Mouse (Mus musculus): ENCODE results near the gene Atad3a. TPM values are rescaled to one million over a fixed set of nuclear protein-coding genes. Genes with fewer than 3 reads are reported as not detected.

The Atad3a gene
- polyA plus RNA-seq (2015; fragmentation: Nextera tagmentation; extraction: Ambion mirVana), result 43.9 and 46.1 TPM in 2 replicates

GRCm38 (mm10) chr4:155760613-155761355 lies at the start of gene Atad3a:
TSS of gene Atad3a (minus strand) at chr4:155761093.

DNA sequence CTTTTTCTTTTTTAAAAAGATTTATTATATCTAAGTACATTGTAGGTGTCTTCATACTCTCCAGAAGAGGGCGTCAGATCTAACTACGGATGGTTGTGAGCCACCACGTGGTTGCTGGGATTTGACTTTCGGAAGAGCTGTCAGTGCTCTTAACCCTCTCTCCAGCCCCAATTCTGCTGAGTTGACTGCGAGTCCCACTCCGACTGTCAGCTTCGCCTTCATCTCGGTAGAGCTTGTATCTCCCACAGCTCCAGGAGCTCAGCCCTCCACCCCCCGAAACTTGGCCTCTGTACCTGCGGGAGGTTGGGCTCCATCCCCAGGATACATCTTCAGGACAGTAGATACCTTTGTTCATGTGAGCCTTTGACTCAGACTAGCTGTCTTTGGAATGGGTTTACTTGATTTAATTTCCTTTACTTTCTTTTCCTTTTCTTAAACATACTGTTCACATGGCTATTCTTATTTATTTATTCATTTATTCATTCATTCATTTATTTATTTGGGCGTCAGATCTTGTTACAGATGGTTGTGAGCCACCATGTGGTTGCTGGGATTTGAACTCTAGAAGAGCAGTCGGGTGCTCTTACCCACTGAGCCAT lies 41.9 kb upstream of the Atad3a start, which contains the start of gene Mrpl20:
Gene Mrpl20 (plus strand): TSS at position 138 of the 599 bp plus-strand sequence.

GRCm38 (mm10) chr4:155790021-155790489 lies 29.2 kb upstream of the Atad3a start, which contains the start of gene Ankrd65:
TSS of gene Ankrd65 (plus strand) at chr4:155790439.

DNA sequence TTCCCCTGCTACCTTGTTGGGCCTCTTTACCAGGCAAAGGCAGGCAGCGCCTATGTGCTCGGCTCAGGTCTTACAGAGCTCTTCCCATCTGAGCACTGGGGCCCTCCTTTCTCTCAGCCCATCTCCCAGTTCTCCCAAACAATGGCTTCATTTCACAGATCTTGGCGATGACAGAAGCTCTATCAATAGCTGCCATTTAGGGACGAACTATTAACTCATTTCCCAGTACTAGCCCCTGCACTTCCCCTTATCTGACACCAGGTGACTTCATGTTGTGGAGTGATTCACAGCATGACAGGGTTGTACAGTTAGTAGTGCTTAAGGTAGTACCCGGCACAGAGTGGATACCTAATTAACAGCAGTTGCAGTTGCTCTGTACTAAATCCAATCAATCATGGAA lies 24.9 kb upstream of the Atad3a start, which contains the start of gene Tmem88b:
Gene Tmem88b (minus strand): TSS at position 56 of the 400 bp plus-strand sequence.

DNA sequence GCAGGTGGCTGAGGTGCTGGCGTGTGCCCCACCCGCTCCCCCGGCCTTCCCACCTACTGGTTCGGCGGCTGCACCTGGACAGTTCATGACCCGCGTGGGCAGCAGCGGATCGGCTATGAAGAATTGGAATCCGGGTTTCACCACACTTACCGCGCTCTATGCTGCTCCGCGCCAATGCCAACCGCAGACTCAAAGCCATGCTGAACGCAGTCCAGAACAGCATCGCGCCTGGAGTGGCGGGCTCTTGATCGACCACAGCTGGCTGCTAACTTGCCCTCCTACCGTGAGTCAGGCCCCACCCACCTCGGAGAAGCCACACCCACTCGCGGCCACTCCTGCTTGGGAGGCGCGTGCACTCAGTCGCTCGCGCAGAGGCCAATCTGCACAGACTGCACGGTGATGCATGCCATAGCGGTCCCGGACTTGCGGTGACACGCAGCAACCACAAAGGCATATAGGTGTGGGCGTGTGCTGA lies 13.4 kb upstream of the Atad3a start, which contains the start of gene Vwa1:
Gene Vwa1 (minus strand): TSS at position 419 of the 475 bp plus-strand sequence.

GRCm38 (mm10) chr4:155734350-155734941 lies 26.4 kb downstream of the Atad3a start, which contains the start of gene Tmem240:
TSS of gene Tmem240 (plus strand) at chr4:155734800.

DNA sequence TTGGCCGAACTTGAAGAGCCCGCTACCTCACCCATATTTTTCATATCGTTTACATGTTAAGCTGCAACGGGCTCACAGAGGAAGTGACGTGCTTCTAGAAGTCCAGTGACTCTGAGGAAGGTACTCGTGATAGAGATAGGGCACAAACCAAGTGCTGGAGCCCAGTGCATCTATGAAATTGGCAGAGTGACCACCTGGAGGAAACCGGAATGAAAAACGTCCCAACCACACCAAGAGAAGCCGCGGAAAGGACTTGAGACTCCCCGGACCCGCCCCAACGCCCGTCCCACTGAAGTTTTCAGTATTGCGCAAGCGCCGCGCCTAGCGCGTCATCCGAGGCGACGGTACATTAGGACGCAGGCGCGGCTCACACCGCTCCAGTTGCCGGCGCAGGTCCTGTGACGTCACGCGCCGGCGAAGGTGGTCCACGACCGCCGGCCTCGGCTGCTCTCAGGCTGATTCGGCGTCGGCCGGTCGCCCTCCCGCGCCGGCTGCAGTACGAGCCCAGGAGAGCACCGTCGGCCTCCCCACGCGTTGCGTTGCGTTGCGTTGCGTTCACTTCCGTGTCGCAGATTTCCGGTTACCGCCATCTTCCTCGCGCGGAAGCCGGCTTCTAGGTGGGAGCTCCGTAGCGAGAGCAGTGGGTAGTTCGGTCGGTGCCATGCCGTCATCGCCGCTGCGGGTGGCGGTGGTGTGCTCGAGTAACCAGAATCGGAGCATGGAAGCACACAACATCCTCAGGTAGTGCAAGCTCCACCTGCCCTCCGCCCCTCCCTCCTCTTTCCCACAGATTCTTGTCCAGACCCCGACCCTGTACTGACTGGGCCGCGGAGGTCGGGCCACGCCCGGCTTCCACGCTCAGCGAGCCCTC lies 55.9 kb downstream of the Atad3a start, which contains the start of gene Ssu72:
Gene Ssu72 (plus strand): TSS at position 80 of the 871 bp plus-strand sequence.

DNA sequence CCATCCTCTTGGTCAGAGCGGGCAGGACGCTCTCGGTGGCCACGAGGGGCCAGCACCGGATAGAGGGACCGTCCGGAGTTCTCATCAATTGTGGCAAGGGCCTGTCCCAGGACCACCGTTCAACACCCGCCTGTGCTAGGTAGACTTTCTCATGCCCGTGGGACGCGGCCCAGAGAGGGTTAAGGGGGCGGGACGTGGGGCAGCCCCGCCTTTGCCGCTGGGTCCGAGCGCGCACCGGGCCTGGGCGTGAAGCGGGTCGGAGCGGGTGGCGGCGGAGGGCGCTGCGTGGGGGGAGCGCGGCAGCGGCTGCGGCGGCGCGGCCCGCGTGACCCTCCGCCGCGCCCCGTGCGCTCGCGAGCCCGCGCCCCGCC lies 66.8 kb downstream of the Atad3a start, which contains the start of gene Fndc10:
Gene Fndc10 (plus strand): TSS at position 232 of the 371 bp plus-strand sequence.

Small RNAs within 50 kb of the gene (microRNA-seq; reads per million reads assigned to microRNA genes)
- not detected for gene Gm27743

Other genes with a start within 250 kb of the Atad3a start
- 66.8 and 68.5 TPM in 2 replicates for gene Nadk, start 198.7 kb downstream of the Atad3a start, polyA plus RNA-seq (2015; fragmentation: Nextera tagmentation; extraction: Ambion mirVana)
- gene Slc35e2, start 159.7 kb downstream of the Atad3a start, polyA plus RNA-seq (2015; fragmentation: Nextera tagmentation; extraction: Ambion mirVana), result 3.1 and 3.8 TPM in 2 replicates
- gene Cdk11b, start 136.2 kb downstream of the Atad3a start, polyA plus RNA-seq (2015; fragmentation: Nextera tagmentation; extraction: Ambion mirVana), result 45.0 and 53.4 TPM in 2 replicates
- not detected in 2 replicates for gene Gm10563, start 115.7 kb downstream of the Atad3a start, polyA plus RNA-seq (2015; fragmentation: Nextera tagmentation; extraction: Ambion mirVana)
- 143 and 158 TPM in 2 replicates for gene Mmp23, start 107.7 kb downstream of the Atad3a start, polyA plus RNA-seq (2015; fragmentation: Nextera tagmentation; extraction: Ambion mirVana)
- gene Mib2, start 91.9 kb downstream of the Atad3a start, polyA plus RNA-seq (2015; fragmentation: Nextera tagmentation; extraction: Ambion mirVana), result 10.8 and 11.4 TPM in 2 replicates
- 10.4 and 10.8 TPM in 2 replicates for gene Fndc10, start 66.8 kb downstream of the Atad3a start, polyA plus RNA-seq (2015; fragmentation: Nextera tagmentation; extraction: Ambion mirVana)
- 133 and 144 TPM in 2 replicates for gene Ssu72, start 56.3 kb downstream of the Atad3a start, polyA plus RNA-seq (2015; fragmentation: Nextera tagmentation; extraction: Ambion mirVana)
- 0.35 and 0.58 TPM in 2 replicates for gene Tmem240, start 26.3 kb downstream of the Atad3a start, polyA plus RNA-seq (2015; fragmentation: Nextera tagmentation; extraction: Ambion mirVana)
- gene Vwa1, start 13.6 kb upstream of the Atad3a start, polyA plus RNA-seq (2015; fragmentation: Nextera tagmentation; extraction: Ambion mirVana), result 47.5 and 51.7 TPM in 2 replicates
- 0.40 and 0.45 TPM in 2 replicates for gene Tmem88b, start 24.8 kb upstream of the Atad3a start, polyA plus RNA-seq (2015; fragmentation: Nextera tagmentation; extraction: Ambion mirVana)
- gene Ankrd65, start 29.3 kb upstream of the Atad3a start, polyA plus RNA-seq (2015; fragmentation: Nextera tagmentation; extraction: Ambion mirVana), result 0.16 and 0.24 TPM in 2 replicates
- 437 and 466 TPM in 2 replicates for gene Mrpl20, start 41.8 kb upstream of the Atad3a start, polyA plus RNA-seq (2015; fragmentation: Nextera tagmentation; extraction: Ambion mirVana)
- 104 and 106 TPM in 2 replicates for gene Ccnl2, start 51.4 kb upstream of the Atad3a start, polyA plus RNA-seq (2015; fragmentation: Nextera tagmentation; extraction: Ambion mirVana)
- gene Aurkaip1, start 70.2 kb upstream of the Atad3a start, polyA plus RNA-seq (2015; fragmentation: Nextera tagmentation; extraction: Ambion mirVana), result 119 and 125 TPM in 2 replicates
- gene Mxra8, start 78.6 kb upstream of the Atad3a start, polyA plus RNA-seq (2015; fragmentation: Nextera tagmentation; extraction: Ambion mirVana), result 126 and 133 TPM in 2 replicates
- gene Dvl1, start 86.3 kb upstream of the Atad3a start, polyA plus RNA-seq (2015; fragmentation: Nextera tagmentation; extraction: Ambion mirVana), result 5.5 and 8.2 TPM in 2 replicates
- 0.12 and 0.15 TPM in 2 replicates for gene Tas1r3, start 102.3 kb upstream of the Atad3a start, polyA plus RNA-seq (2015; fragmentation: Nextera tagmentation; extraction: Ambion mirVana)
- gene Cptp, start 108.3 kb upstream of the Atad3a start, polyA plus RNA-seq (2015; fragmentation: Nextera tagmentation; extraction: Ambion mirVana), result 11.3 and 12.5 TPM in 2 replicates
- 27.6 and 27.8 TPM in 2 replicates for gene Ints11, start 108.5 kb upstream of the Atad3a start, polyA plus RNA-seq (2015; fragmentation: Nextera tagmentation; extraction: Ambion mirVana)
- 37.0 and 40.7 TPM in 2 replicates for gene Pusl1, start 130.7 kb upstream of the Atad3a start, polyA plus RNA-seq (2015; fragmentation: Nextera tagmentation; extraction: Ambion mirVana)
- gene Acap3, start 130.7 kb upstream of the Atad3a start, polyA plus RNA-seq (2015; fragmentation: Nextera tagmentation; extraction: Ambion mirVana), result 9.9 and 10.4 TPM in 2 replicates
- 69.0 and 72.3 TPM in 2 replicates for gene Ube2j2, start 182.7 kb upstream of the Atad3a start, polyA plus RNA-seq (2015; fragmentation: Nextera tagmentation; extraction: Ambion mirVana)
- gene C1qtnf12, start 201.2 kb upstream of the Atad3a start, polyA plus RNA-seq (2015; fragmentation: Nextera tagmentation; extraction: Ambion mirVana), result 32.4 and 35.1 TPM in 2 replicates
- 9.5 and 10.8 TPM in 2 replicates for gene B3galt6, start 231.6 kb upstream of the Atad3a start, polyA plus RNA-seq (2015; fragmentation: Nextera tagmentation; extraction: Ambion mirVana)
- gene Sdf4, start 231.8 kb upstream of the Atad3a start, polyA plus RNA-seq (2015; fragmentation: Nextera tagmentation; extraction: Ambion mirVana), result 117 and 120 TPM in 2 replicates

All from urinary bladder, postnatal 0 days (tissue).